Mouse (Mus musculus) forebrain, embryonic 13.5 days (tissue): ENCODE measurements around the gene Tsen34. TPM values are rescaled to one million over a fixed set of nuclear protein-coding genes. Genes with fewer than 3 reads are reported as not detected.
"Not testable (repeated sequence)": the region's sequence is repeated elsewhere in the genome, so short reads cannot be mapped to it uniquely, and the experiment has no call there.

Experiments used
- ATAC-seq: fragments of 200-750 bp; cut with Nextera tagmentation; 2 replicates; pipeline ENCODE4 v1.8.0; 2017
- H3K27ac ChIP-seq: fragments of 300-500 bp; sonication (generic); 2 replicates; pipeline ENCODE4 v1.5.1; 2015; ENCODE audit warnings: inconsistent platforms, mild to moderate bottlenecking, moderate library complexity
- H3K27me3 ChIP-seq: fragments of 300-500 bp; sonication (generic); 2 replicates; pipeline ENCODE4 v1.6.1; 2015; ENCODE audit warnings: mild to moderate bottlenecking, inconsistent platforms
- H3K36me3 ChIP-seq: fragments of 300-500 bp; sonication (generic); 2 replicates; pipeline ENCODE4 v1.6.1; 2015; ENCODE audit warnings: mild to moderate bottlenecking, inconsistent platforms; ENCODE audit not compliant: poor library complexity, severe bottlenecking
- H3K4me1 ChIP-seq: fragments of 300-500 bp; sonication (generic); 2 replicates; pipeline ENCODE4 v1.6.1; 2015; ENCODE audit warnings: inconsistent platforms
- H3K4me2 ChIP-seq: fragments of 300-500 bp; sonication (generic); 2 replicates; pipeline ENCODE4 v1.6.1; 2015; ENCODE audit warnings: inconsistent platforms, mild to moderate bottlenecking, moderate library complexity
- H3K4me3 ChIP-seq: fragments of 300-500 bp; sonication (generic); 2 replicates; pipeline ENCODE4 v1.5.1; 2015; ENCODE audit warnings: mild to moderate bottlenecking, inconsistent platforms
- H3K9ac ChIP-seq: fragments of 300-500 bp; sonication (generic); 2 replicates; pipeline ENCODE4 v1.6.1; 2015; ENCODE audit warnings: mild to moderate bottlenecking, inconsistent platforms
- H3K9me3 ChIP-seq: fragments of 300-500 bp; sonication (generic); replicated peaks from 2 replicates; pipeline ENCODE4 v1.6.1; 2016; ENCODE audit warnings: inconsistent platforms
- WGBS: fragments of 180-500 bp; shearing (Covaris S2); methylation state at CpG from one replicate; pipeline ENCODE4 v1.1.7; 2015; 5-methylcytosine and 5-hydroxymethylcytosine counted together
- polyA plus RNA-seq: library from polyadenylated mRNA; unstranded; fragments of >200 nt; fragmentation: Nextera tagmentation; extraction: Ambion mirVana; gene quantifications from 2 replicates; pipeline ENCODE4 v1.2.1, GENCODE M21; 2015

Tsen34 gene
- polyA plus RNA-seq, 1 experiment from 2014 or later = 227 TPM

DNA sequence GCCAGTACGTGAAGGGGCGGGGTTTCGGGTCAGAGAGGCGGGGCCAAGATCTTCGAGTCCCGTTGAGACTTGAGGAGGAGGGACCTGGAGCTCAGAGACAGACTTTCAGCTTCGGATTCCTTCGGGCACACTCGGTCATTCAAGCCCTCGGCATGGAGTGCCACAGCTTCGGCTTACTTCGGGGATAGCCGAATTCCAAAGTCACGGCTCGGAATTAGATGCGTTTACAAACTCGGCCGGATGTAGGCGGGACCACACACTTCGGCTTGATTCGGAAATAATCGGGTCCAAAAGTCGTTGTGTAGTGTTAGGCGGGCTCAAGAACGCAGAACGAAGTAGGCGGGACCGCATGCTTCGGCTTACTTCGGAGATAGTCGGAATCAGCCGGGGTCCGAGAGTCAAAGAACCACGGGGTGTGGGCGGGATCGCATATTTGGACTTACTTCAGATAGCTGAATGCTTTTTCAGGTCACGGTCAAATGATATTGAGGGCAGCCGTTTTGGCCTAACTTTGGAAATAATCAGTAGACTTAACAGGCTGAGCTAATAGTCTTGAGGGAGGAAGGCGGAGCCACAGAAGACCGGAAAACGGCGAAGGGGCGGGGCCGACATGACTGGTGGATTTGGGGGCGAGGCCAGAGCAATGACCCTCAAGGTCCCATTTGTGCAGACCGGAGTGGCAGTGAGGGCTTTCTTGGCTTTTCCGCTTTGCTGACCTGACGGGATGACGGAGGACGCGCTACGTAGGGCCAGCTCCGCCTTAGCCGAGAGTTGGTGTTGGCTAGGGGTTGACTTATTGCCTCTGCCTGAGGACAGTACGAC, 535 bp downstream of the Tsen34 start, which contains the start of gene Mboat7:
Gene Mboat7, minus strand, starts transcription at position 537 of the 822 bp plus-strand sequence.
- H3K9ac ChIP-seq = peak within 1 kb of the TSS; percentile 91
- H3K4me3 ChIP-seq = peak within 1 kb of the TSS; percentile 75
- peak within 1 kb of the TSS; percentile 84 for H3K4me2 ChIP-seq
- no peaks in the 10 kb centered on the region for H3K27me3 ChIP-seq
- peak within 1 kb of the TSS; percentile 89 for H3K27ac ChIP-seq
- H3K36me3 ChIP-seq = peaks cover 22% of the 10 kb centered on the region
- 1% methylated on average over 55 of the region's 55 CpGs for WGBS
- H3K9me3 ChIP-seq = no peaks in the 10 kb centered on the region
- peaks cover 26% of the 10 kb centered on the region for H3K4me1 ChIP-seq
- ATAC-seq = peak; percentile 93

GRCm38 (mm10) chr7:3693809-3694075, 1.1 kb downstream of the Tsen34 start:
- Histone ChIP-seq H3K36me3 (peaks cover 24% of the 10 kb centered on the region), H3K9me3 (no peaks in the 10 kb centered on the region), H3K4me3 (peak overlapping the region; percentile 75), H3K9ac (peak overlapping the region; percentile 91), H3K27me3 (no peaks in the 10 kb centered on the region), H3K4me1 (peaks cover 26% of the 10 kb centered on the region), H3K27ac (peak overlapping the region; percentile 89), H3K4me2 (peak overlapping the region; percentile 84)
- no peak for ATAC-seq
- under 1% methylated on average over 18 of the region's 18 CpGs for WGBS

- ATAC-seq = peak; percentile 37
- Histone ChIP-seq H3K4me1 (peaks cover 26% of the 10 kb centered on the region), H3K4me2 (peak overlapping the region; percentile 84), H3K27ac (peak overlapping the region; percentile 89), H3K27me3 (no peaks in the 10 kb centered on the region), H3K9me3 (no peaks in the 10 kb centered on the region), H3K4me3 (peak overlapping the region; percentile 75), H3K9ac (peak overlapping the region; percentile 91), H3K36me3 (peaks cover 30% of the 10 kb centered on the region)
- WGBS = under 1% methylated on average over 31 of the region's 55 CpGs
These were observed 1.6 kb downstream of the Tsen34 start for GRCm38 (mm10) chr7:3694076-3694948.

GRCm38 (mm10) chr7:3694949-3695305, 2.3 kb downstream of the Tsen34 start:
- Histone ChIP-seq H3K4me3 (peak overlapping the region; percentile 75), H3K9ac (peak overlapping the region; percentile 91), H3K36me3 (peaks cover 36% of the 10 kb centered on the region), H3K4me2 (peak overlapping the region; percentile 84), H3K4me1 (peaks cover 26% of the 10 kb centered on the region), H3K27ac (peak overlapping the region; percentile 68; the same call in 1 of the 2 replicates)
- not testable (repeated sequence) for H3K27me3 ChIP-seq, ATAC-seq, H3K9me3 ChIP-seq
- 6% methylated on average over 9 of the region's 9 CpGs for WGBS

GRCm38 (mm10) chr7:3698471-3698870, 5.8 kb downstream of the Tsen34 start:
- Histone ChIP-seq H3K27me3 (no peaks in the 10 kb centered on the region), H3K36me3 (peaks cover 52% of the 10 kb centered on the region), H3K9ac (no peak overlapping the region), H3K27ac (no peak overlapping the region), H3K9me3 (no peaks in the 10 kb centered on the region), H3K4me3 (no peak overlapping the region), H3K4me2 (no peak overlapping the region), H3K4me1 (peaks cover 13% of the 10 kb centered on the region)
- WGBS = 98% methylated on average over 6 of the region's 6 CpGs
- no peak for ATAC-seq

DNA sequence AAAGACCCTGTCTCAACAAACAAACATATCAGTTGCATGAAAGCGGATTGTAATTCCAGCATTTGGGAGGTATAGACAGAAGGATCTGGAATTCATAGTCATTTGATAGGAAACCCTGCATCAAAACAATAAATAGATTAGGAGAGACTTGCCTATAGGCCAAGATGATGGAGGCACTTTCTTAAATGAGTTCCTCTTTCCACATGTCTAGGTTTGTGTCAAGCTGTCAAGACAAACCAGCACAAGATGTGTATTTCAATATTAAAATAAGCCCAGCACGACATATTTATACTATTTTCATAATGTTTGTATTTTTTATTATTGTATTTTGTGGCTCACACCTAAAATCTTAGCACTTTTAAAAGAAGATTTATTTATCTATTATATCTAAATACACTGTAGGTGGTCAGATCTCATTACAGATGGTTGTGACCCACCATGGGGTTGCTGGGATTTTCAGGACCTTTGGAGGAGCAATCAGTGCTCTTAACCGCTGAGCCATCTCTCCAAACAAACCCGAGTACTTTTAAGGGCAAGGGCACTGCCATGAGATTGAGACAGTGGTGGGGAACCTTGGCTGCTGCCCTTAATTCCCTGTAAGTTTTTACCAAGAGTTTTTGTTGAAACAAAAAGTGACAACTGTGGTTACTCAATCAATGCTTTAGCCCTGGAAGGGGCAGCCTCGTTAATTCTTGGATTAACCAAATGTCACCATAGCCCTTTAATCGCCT, 10.7 kb downstream of the Tsen34 start:
- 23% methylated on average over 6 of the region's 6 CpGs for WGBS
- peak overlapping the region; percentile 87 for H3K4me3 ChIP-seq
- ATAC-seq = peak; percentile 43
- H3K27ac ChIP-seq = peak overlapping the region; percentile 90
- no peaks in the 10 kb centered on the region for H3K27me3 ChIP-seq
- H3K4me1 ChIP-seq = peaks cover 22% of the 10 kb centered on the region
- H3K4me2 ChIP-seq = peak overlapping the region; percentile 59
- no peaks in the 10 kb centered on the region for H3K9me3 ChIP-seq
- H3K36me3 ChIP-seq = peaks cover 62% of the 10 kb centered on the region
- H3K9ac ChIP-seq = peak overlapping the region; percentile 91

DNA sequence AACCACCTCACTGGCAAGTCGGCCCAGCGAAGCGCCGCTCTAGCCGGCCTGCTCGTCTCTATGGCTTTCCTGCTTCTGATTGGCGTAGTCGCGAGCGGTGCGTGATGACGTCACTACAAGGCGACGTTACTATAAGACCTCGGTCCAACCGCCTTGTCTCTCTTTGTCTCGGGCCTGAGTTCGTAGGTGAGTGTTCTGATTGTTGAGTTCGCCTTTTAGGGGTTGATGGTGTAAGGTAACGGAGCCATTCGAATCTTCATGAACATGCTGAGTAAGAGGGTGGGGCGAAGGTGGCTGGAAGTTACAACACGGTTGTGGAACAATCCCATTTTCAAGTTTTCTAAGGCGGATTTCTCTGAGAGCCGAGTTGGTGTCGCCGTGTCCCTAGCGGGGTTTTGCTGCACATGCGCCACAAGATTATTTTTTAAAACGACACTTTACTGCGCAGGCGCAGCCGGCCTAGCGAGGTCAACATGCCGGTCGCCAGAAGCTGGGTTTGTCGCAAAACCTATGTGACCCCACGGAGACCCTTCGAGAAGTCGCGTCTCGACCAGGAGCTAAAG, 11.3 kb downstream of the Tsen34 start, which contains the start of gene Rps9:
Gene Rps9, plus strand, starts transcription at position 115 of the 563 bp plus-strand sequence.
- WGBS = 1% methylated on average over 42 of the region's 42 CpGs
- Histone ChIP-seq H3K27ac (peak within 1 kb of the TSS; percentile 90), H3K27me3 (no peaks in the 10 kb centered on the region), H3K9ac (peak within 1 kb of the TSS; percentile 91), H3K9me3 (no peaks in the 10 kb centered on the region), H3K4me3 (peak within 1 kb of the TSS; percentile 87), H3K36me3 (peaks cover 55% of the 10 kb centered on the region), H3K4me2 (peak within 1 kb of the TSS; percentile 96), H3K4me1 (peaks cover 22% of the 10 kb centered on the region)
- ATAC-seq = peak; percentile 96

- ATAC-seq = peak; percentile 60
- Histone ChIP-seq H3K4me3 (peak overlapping the region; percentile 87), H3K9ac (peak overlapping the region; percentile 91), H3K4me2 (peak overlapping the region; percentile 96), H3K36me3 (peaks cover 50% of the 10 kb centered on the region), H3K27ac (peak overlapping the region; percentile 90), H3K27me3 (no peaks in the 10 kb centered on the region), H3K9me3 (no peaks in the 10 kb centered on the region), H3K4me1 (peaks cover 22% of the 10 kb centered on the region)
- WGBS = under 1% methylated on average over 20 of the region's 20 CpGs
These were observed 11.8 kb downstream of the Tsen34 start for GRCm38 (mm10) chr7:3704475-3704874.

- peak overlapping the region; percentile 91 for H3K9ac ChIP-seq
- not testable (repeated sequence) for ATAC-seq, H3K27me3 ChIP-seq, H3K9me3 ChIP-seq
- 2% methylated on average over 7 of the region's 7 CpGs for WGBS
- peaks cover 40% of the 10 kb centered on the region for H3K36me3 ChIP-seq
- H3K4me3 ChIP-seq = peak overlapping the region; percentile 87
- peak overlapping the region; percentile 96 for H3K4me2 ChIP-seq
- peaks cover 22% of the 10 kb centered on the region for H3K4me1 ChIP-seq
- 0 out of 2 replicates have a peak overlapping the region, but pooled peaks have one; percentile 25 for H3K27ac ChIP-seq
These were observed 12.8 kb downstream of the Tsen34 start for GRCm38 (mm10) chr7:3705461-3705860.

DNA sequence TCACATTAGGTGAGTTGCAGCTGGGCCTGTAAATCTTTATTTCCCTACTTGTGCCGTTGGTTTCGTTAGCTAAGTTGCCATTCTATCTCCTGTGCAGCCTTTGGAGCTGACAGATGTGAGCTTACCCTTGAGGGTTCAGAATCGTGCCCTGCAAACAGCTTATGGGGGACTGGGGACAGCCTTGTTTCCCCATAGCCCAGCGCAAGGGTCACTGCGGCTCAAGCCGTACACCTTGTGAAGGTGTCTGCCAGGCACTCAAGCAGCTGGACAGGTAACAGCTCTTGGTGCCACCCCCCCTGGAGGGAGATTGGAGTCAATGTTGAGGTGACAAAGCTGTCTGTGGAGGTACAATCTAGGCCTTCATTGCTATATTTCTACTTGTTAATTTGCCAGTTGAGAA, 13.2 kb downstream of the Tsen34 start:
- H3K4me3 ChIP-seq = peak overlapping the region; percentile 87
- H3K4me1 ChIP-seq = peaks cover 22% of the 10 kb centered on the region
- peak overlapping the region; percentile 91 for H3K9ac ChIP-seq
- peak overlapping the region; percentile 96 for H3K4me2 ChIP-seq
- no peak overlapping the region for H3K27ac ChIP-seq
- H3K9me3 ChIP-seq = no peaks in the 10 kb centered on the region
- no peak for ATAC-seq
- peaks cover 36% of the 10 kb centered on the region for H3K36me3 ChIP-seq
- H3K27me3 ChIP-seq = no peaks in the 10 kb centered on the region
- 42% methylated on average over 6 of the region's 6 CpGs for whole genome bisulfite sequencing

DNA sequence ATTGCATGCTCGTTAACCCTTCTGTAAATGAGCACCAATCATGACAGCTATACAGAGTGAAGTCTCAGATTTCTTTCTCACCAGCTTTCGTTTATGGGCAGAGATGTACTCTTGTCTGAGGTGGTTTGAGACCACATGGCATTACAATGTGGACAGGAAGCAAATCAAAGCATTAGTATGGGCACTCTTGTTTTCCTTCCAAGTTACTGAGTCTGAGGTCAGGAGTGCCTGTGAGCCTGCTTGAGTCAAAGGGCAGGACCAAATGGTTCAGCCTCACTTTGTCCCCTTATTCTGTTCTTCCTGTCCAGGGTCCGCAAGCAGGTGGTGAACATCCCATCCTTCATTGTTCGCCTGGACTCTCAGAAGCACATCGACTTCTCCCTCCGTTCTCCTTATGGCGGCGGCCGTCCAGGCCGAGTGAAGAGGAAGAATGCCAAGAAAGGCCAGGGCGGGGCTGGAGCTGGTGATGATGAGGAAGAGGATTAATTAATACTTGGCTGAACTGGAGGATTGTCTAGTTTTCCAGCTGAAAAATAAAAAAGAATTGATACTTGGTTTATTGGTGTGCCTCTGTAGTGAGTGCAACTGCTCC, 13.8 kb downstream of the Tsen34 start:
- no peaks in the 10 kb centered on the region for H3K27me3 ChIP-seq
- peak overlapping the region; percentile 87 for H3K4me3 ChIP-seq
- WGBS = 45% methylated on average over 11 of the region's 11 CpGs
- peaks cover 31% of the 10 kb centered on the region for H3K36me3 ChIP-seq
- peak overlapping the region; percentile 91 for H3K9ac ChIP-seq
- peaks cover 22% of the 10 kb centered on the region for H3K4me1 ChIP-seq
- peak overlapping the region; percentile 96 for H3K4me2 ChIP-seq
- H3K27ac ChIP-seq = no peak overlapping the region; the same call in 1 of the 2 replicates
- ATAC-seq = no peak
- H3K9me3 ChIP-seq = no peaks in the 10 kb centered on the region
